In genomic region chr5:86704923-86705322, GRCm38 (mm10) we compare ENCODE assay signal across 29 mouse cellular contexts. TPM values are rescaled to one million over a fixed set of nuclear protein-coding genes. Genes with fewer than 3 reads are reported as not detected.
DNase-seq lines count a peak whose midpoint lies in the region; ATAC-seq and TF ChIP-seq lines count a peak whose summit lies in the region.
"Had no signal": no experiment of that assay in that cellular context is flagged by ENCODE, and none has a peak within 500 bp of the region (broad histone marks: within the 10 kb centered on the region; RNA-seq: fewer than 3 reads in every experiment).

No protein-coding gene starts in this region.

- no peak for DNase-seq in hindbrain, postnatal 0 days (ENCODE audit: low spot score)
- DNase-seq in left cerebral cortex, adult 2 months (ENCODE audit: extremely low spot score in 1 of 2, low spot score in 2 of 2) = no peak
- DNase-seq in left cerebral cortex, postnatal 14 days (ENCODE audit: low spot score in 2 of 2) = no peak
- DNase-seq in CH12.LX (ENCODE audit: extremely low read depth) = peak; percentile 3
- no peak for DNase-seq in ovary, postnatal 14 days (ENCODE audit: low spot score)
- DNase-seq in heart, postnatal 25 days (ENCODE audit: low spot score) = no peak
- DNase-seq: adrenal gland, adult 2 months; adrenal gland, postnatal 36 days; B cell, adult 2 months; cerebellum, adult 2 months; cerebellum, postnatal 14 days; embryo, embryonic 11 days; forebrain, postnatal 0 days; gastrocnemius, postnatal 25 days; heart, postnatal 36 days had no signal

- H3K4me2 ChIP-seq in hindbrain, postnatal 0 days (ENCODE audit: low read depth, low read length) = no peak overlapping the region
- no peak overlapping the region for H3K4me2 ChIP-seq in hindbrain, embryonic 13.5 days
- no peak overlapping the region for H3K4me2 ChIP-seq in CH12.LX (ENCODE audit: insufficient read depth, low read depth, poor library complexity, severe bottlenecking)
- H3K4me2 ChIP-seq: forebrain, embryonic 13.5 days; heart, embryonic 12.5 days had no signal

- 81% methylated on average over 3 of the region's 3 CpGs for WGBS in hindbrain, postnatal 0 days
- 78% methylated on average over 3 of the region's 3 CpGs for WGBS in hindbrain, embryonic 13.5 days

- TF ChIP-seq CTCF in hindbrain, postnatal 0 days (IDR thresholded peaks at IDR 0.05; ENCODE audit: low read depth) = peak; percentile 14; the same call in 1 of the 2 replicates
- TF ChIP-seq CTCF in left cerebral cortex, adult 2 months (IDR thresholded peaks at IDR 0.05) = peak; percentile 35
- peak in 1 of 2 experiments; percentile 55; a peak in 2 of 4 replicates for TF ChIP-seq CTCF in CH12.LX (conservative IDR thresholded peaks at IDR 0.05 in 1 of 2, IDR thresholded peaks at IDR 0.05 in 1 of 2; ENCODE audit: low read depth in 2 of 2, low read length in 2 of 2)

- dilution Hi-C loops in CH12.LX (cut with MboI; ENCODE audit: extremely low pct_ligation_motif_present, extremely low pct_unique_long_range_greater_than_20kb, low sequenced_read_pairs) = no loop called here

- no peak overlapping the region for H3K27ac ChIP-seq in hindbrain, postnatal 0 days
- H3K27ac ChIP-seq in hindbrain, embryonic 13.5 days = no peak overlapping the region
- no peak overlapping the region for H3K27ac ChIP-seq in left cerebral cortex, adult 2 months
- H3K27ac ChIP-seq in CH12.LX (ENCODE audit: insufficient read depth, low read depth) = no peak overlapping the region
- H3K27ac ChIP-seq: forebrain, embryonic 13.5 days had no signal

- no peaks in the 10 kb centered on the region for H3K79me2 ChIP-seq in CH12.LX (replicated peaks; ENCODE audit: control insufficient read depth, extremely low read depth, insufficient read depth, poor library complexity, severe bottlenecking)

- no peak for ATAC-seq in hindbrain, postnatal 0 days
- ATAC-seq in hindbrain, embryonic 13.5 days (ENCODE audit: low FRiP score) = no peak
- ATAC-seq: activated CD4-positive, CD25-positive, alpha-beta regulatory T cell, adult 4 months; CD4-positive, CD25-positive, alpha-beta regulatory T cell, adult 4 months; forebrain, embryonic 13.5 days; forebrain, postnatal 0 days; hindbrain, embryonic 16.5 days had no signal

- H3K9ac ChIP-seq in hindbrain, postnatal 0 days (replicated peaks; ENCODE audit: low read length) = no peak overlapping the region
- H3K9ac ChIP-seq in hindbrain, embryonic 13.5 days = no peak overlapping the region
- H3K9ac ChIP-seq in CH12.LX (ENCODE audit: insufficient read depth, low read depth) = no peak overlapping the region
- H3K9ac ChIP-seq: forebrain, embryonic 13.5 days; forebrain, postnatal 0 days; heart, embryonic 12.5 days had no signal

- no peak for TF ChIP-seq POLR2A in CH12.LX (IDR thresholded peaks at IDR 0.05; ENCODE audit: low read depth, low read length)

- H3K4me3 ChIP-seq in hindbrain, postnatal 0 days (ENCODE audit: low read length) = no peak overlapping the region
- H3K4me3 ChIP-seq in hindbrain, embryonic 13.5 days = no peak overlapping the region
- no peak overlapping the region for H3K4me3 ChIP-seq in left cerebral cortex, adult 2 months
- no peak overlapping the region for H3K4me3 ChIP-seq in CH12.LX (replicated peaks in 1 of 3; ENCODE audit: low read depth in 2 of 3, low read length in 2 of 3, poor library complexity in 1 of 3)
- H3K4me3 ChIP-seq: forebrain, embryonic 13.5 days; heart, embryonic 12.5 days had no signal

- no peak for TF ChIP-seq EP300 in CH12.LX (IDR thresholded peaks at IDR 0.05; ENCODE audit: low read length)

- H3K27me3 ChIP-seq in hindbrain, postnatal 0 days (ENCODE audit: insufficient read depth, low read length) = no peaks in the 10 kb centered on the region
- no peaks in the 10 kb centered on the region for H3K27me3 ChIP-seq in hindbrain, embryonic 13.5 days
- no peaks in the 10 kb centered on the region for H3K27me3 ChIP-seq in CH12.LX (replicated peaks)
- H3K27me3 ChIP-seq: forebrain, embryonic 13.5 days; heart, embryonic 12.5 days had no signal

- no peaks in the 10 kb centered on the region for H3K36me3 ChIP-seq in hindbrain, postnatal 0 days (ENCODE audit: insufficient read depth, low read length)
- H3K36me3 ChIP-seq in hindbrain, embryonic 13.5 days = no peaks in the 10 kb centered on the region
- H3K36me3 ChIP-seq in CH12.LX (replicated peaks in 1 of 2; ENCODE audit: control insufficient read depth in 1 of 2, insufficient read depth in 1 of 2, low read length in 1 of 2) = no peaks in the 10 kb centered on the region
- H3K36me3 ChIP-seq: heart, embryonic 12.5 days had no signal

- H3K4me1 ChIP-seq in hindbrain, postnatal 0 days (ENCODE audit: insufficient read depth, low read length) = no peaks in the 10 kb centered on the region
- no peaks in the 10 kb centered on the region for H3K4me1 ChIP-seq in hindbrain, embryonic 13.5 days (replicated peaks)
- H3K4me1 ChIP-seq in CH12.LX (ENCODE audit: control insufficient read depth in 1 of 2, insufficient read depth in 2 of 2) = no peaks in the 10 kb centered on the region
- H3K4me1 ChIP-seq: forebrain, embryonic 13.5 days; heart, embryonic 12.5 days had no signal

- in situ Hi-C loops in CH12.LX (cut with MboI; ENCODE audit: low pct_ligation_motif_present, low pct_unique_long_range_greater_than_20kb, low sequenced_read_pairs) = no loop called here

- peak; percentile 48 for TF ChIP-seq RAD21 in CH12.LX (IDR thresholded peaks at IDR 0.05; ENCODE audit: low read depth, low read length)

- no peaks in the 10 kb centered on the region for H3K9me3 ChIP-seq in hindbrain, postnatal 0 days (ENCODE audit: low read length)
- H3K9me3 ChIP-seq in hindbrain, embryonic 13.5 days = no peaks in the 10 kb centered on the region
- no peaks in the 10 kb centered on the region for H3K9me3 ChIP-seq in CH12.LX (replicated peaks; ENCODE audit: low read length)
- H3K9me3 ChIP-seq: forebrain, embryonic 13.5 days; heart, embryonic 12.5 days had no signal

- intact Hi-C loops in left cerebral cortex, adult 2 months (cut with DNase I) = no loop called here
- intact Hi-C loops in left cerebral cortex, postnatal 14 days (cut with DNase I) = no loop called here
- intact Hi-C loops in heart, postnatal 25 days (cut with DNase I) = no loop called here

TF ChIP-seq in CH12.LX, 34 proteins besides CTCF, POLR2A, EP300 and RAD21:
- TF ChIP-seq HCFC1 (IDR thresholded peaks at IDR 0.05; ENCODE audit: low read depth, low read length) (no peak), SMC3 (IDR thresholded peaks at IDR 0.05; ENCODE audit: low read depth, low read length) (peak; percentile 44), BHLHE40 (IDR thresholded peaks at IDR 0.05; ENCODE audit: low read depth, low read length) (no peak), ZMIZ1 (IDR thresholded peaks at IDR 0.05; ENCODE audit: low read depth, low read length) (no peak), SIN3A (IDR thresholded peaks at IDR 0.05; ENCODE audit: low read length) (no peak), ZNF384 (IDR thresholded peaks at IDR 0.05; ENCODE audit: low read depth, low read length) (peak; percentile 72)
TF ChIP-seq in CH12.LX: peak in this region for 2.

RNA-seq across cellular contexts. Expression of gene Tmprss11b, which starts 28.8 kb away (rescaled TPM):
- not detected in 2 replicates for total RNA-seq in hindbrain, postnatal 0 days (2014; rRNA removed)
- polyA plus RNA-seq in hindbrain, postnatal 0 days (2015; fragmentation: Nextera tagmentation; extraction: Ambion mirVana) = not detected in 2 replicates
- not detected in 2 replicates for polyA plus RNA-seq in hindbrain, embryonic 13.5 days (2015; fragmentation: Nextera tagmentation; extraction: Ambion mirVana)
- not detected for total RNA-seq in left cerebral cortex, adult 2 months (2021)
- not detected for total RNA-seq in left cerebral cortex, postnatal 14 days (2021)
- not detected in 2 replicates for total RNA-seq in CH12.LX (2012; rRNA removed)
- total RNA-seq in CH12.LX (2014; rRNA removed) = not detected in 2 replicates
- polyA plus RNA-seq in CH12.LX (2012; ENCODE audit: insufficient read length, low read depth) = not detected in 2 replicates
- not detected for total RNA-seq in heart, postnatal 25 days (2021)
- total RNA-seq: adrenal gland, adult 2 months; adrenal gland, postnatal 36 days; common myeloid progenitor, adult 5-6 weeks; forebrain, postnatal 0 days; gastrocnemius, adult 18-20 months; gastrocnemius, postnatal 25 days; granulocyte monocyte progenitor cell, adult 5-6 weeks; heart, adult 8-10 months; heart, postnatal 36 days; MEL had no signal
- polyA plus RNA-seq: activated CD4-positive, CD25-positive, alpha-beta regulatory T cell, adult 4 months; adrenal gland, adult 2 months; CD4-positive, CD25-positive, alpha-beta regulatory T cell, adult 4 months; cerebellum, adult 2 months; forebrain, embryonic 13.5 days; forebrain, postnatal 0 days; heart, embryonic 12.5 days; hindbrain, embryonic 11.5 days; hindbrain, embryonic 16.5 days; intestine, embryonic 14.5 days had no signal

RNA-seq across cellular contexts. Expression of gene Tmprss11e, which starts 40.7 kb away (rescaled TPM):
- total RNA-seq in hindbrain, postnatal 0 days (2014; rRNA removed) = not detected in 2 replicates
- polyA plus RNA-seq in hindbrain, postnatal 0 days (2015; fragmentation: Nextera tagmentation; extraction: Ambion mirVana) = 0.04 TPM in 1 of 2 replicates, not detected in the other
- polyA plus RNA-seq in hindbrain, embryonic 13.5 days (2015; fragmentation: Nextera tagmentation; extraction: Ambion mirVana) = not detected in 2 replicates
- not detected for total RNA-seq in left cerebral cortex, adult 2 months (2021)
- total RNA-seq in left cerebral cortex, postnatal 14 days (2021) = not detected
- total RNA-seq in CH12.LX (2012; rRNA removed) = not detected in 2 replicates
- not detected in 2 replicates for total RNA-seq in CH12.LX (2014; rRNA removed)
- not detected in 2 replicates for polyA plus RNA-seq in CH12.LX (2012; ENCODE audit: insufficient read length, low read depth)
- not detected for total RNA-seq in heart, postnatal 25 days (2021)
- total RNA-seq: adrenal gland, adult 2 months; adrenal gland, postnatal 36 days; common myeloid progenitor, adult 5-6 weeks; gastrocnemius, adult 18-20 months; gastrocnemius, postnatal 25 days; granulocyte monocyte progenitor cell, adult 5-6 weeks; heart, adult 8-10 months; heart, postnatal 36 days; MEL had no signal
- polyA plus RNA-seq: adrenal gland, adult 2 months; cerebellum, adult 2 months; forebrain, embryonic 13.5 days; forebrain, postnatal 0 days; heart, embryonic 12.5 days; heart, embryonic 16.5 days; hindbrain, embryonic 11.5 days; hindbrain, embryonic 16.5 days; intestine, embryonic 14.5 days had no signal
